9 mouse cellular contexts compared by ENCODE assay signal in genomic region chrX:43429982-43430531, GRCm38 (mm10). TPM values are rescaled to one million over a fixed set of nuclear protein-coding genes. Genes with fewer than 3 reads are reported as not detected.
DNase-seq lines count a peak whose midpoint lies in the region; ATAC-seq lines count a peak whose summit lies in the region.
"Had no signal": no experiment of that assay in that cellular context is flagged by ENCODE, and none has a peak within 500 bp of the region (broad histone marks: within the 10 kb centered on the region; RNA-seq: fewer than 3 reads in every experiment).

No protein-coding gene starts in this region.

- no peak overlapping the region for H3K9ac ChIP-seq in lung, embryonic 16.5 days (ENCODE audit: low read length)
- H3K9ac ChIP-seq in embryonic facial prominence, embryonic 14.5 days (ENCODE audit: low read depth, low read length): peak overlapping the region; percentile 3; the same call in 1 of the 2 replicates
- peak overlapping the region; percentile 30; the same call in 1 of the 2 replicates for H3K9ac ChIP-seq in intestine, embryonic 16.5 days (ENCODE audit: low read depth, low read length)
- peak overlapping the region; percentile 24; the same call in 1 of the 2 replicates for H3K9ac ChIP-seq in midbrain, embryonic 12.5 days (replicated peaks)

- no peaks in the 10 kb centered on the region for H3K4me1 ChIP-seq in lung, embryonic 16.5 days (replicated peaks; ENCODE audit: control insufficient read depth, insufficient read depth, low read length)
- H3K4me1 ChIP-seq in embryonic facial prominence, embryonic 14.5 days (ENCODE audit: control insufficient read depth, insufficient read depth, low read length): no peaks in the 10 kb centered on the region
- H3K4me1 ChIP-seq in intestine, embryonic 16.5 days (ENCODE audit: control insufficient read depth, insufficient read depth, low read length): no peaks in the 10 kb centered on the region
- no peaks in the 10 kb centered on the region for H3K4me1 ChIP-seq in midbrain, embryonic 12.5 days

- H3K27ac ChIP-seq in lung, embryonic 16.5 days (ENCODE audit: low read length): no peak overlapping the region
- H3K27ac ChIP-seq in embryonic facial prominence, embryonic 14.5 days (replicated peaks; ENCODE audit: low read depth, low read length): no peak overlapping the region
- no peak overlapping the region for H3K27ac ChIP-seq in intestine, embryonic 16.5 days (ENCODE audit: low read length)
- peak overlapping the region; percentile 20; the same call in 1 of the 2 replicates for H3K27ac ChIP-seq in midbrain, embryonic 12.5 days (replicated peaks)

- H3K36me3 ChIP-seq in lung, embryonic 16.5 days (ENCODE audit: control insufficient read depth, insufficient read depth, low read length): no peaks in the 10 kb centered on the region
- H3K36me3 ChIP-seq in embryonic facial prominence, embryonic 14.5 days (ENCODE audit: control insufficient read depth, insufficient read depth, low read length): no peaks in the 10 kb centered on the region
- H3K36me3 ChIP-seq in intestine, embryonic 16.5 days (ENCODE audit: control insufficient read depth, insufficient read depth, low read length): no peaks in the 10 kb centered on the region
- no peaks in the 10 kb centered on the region for H3K36me3 ChIP-seq in midbrain, embryonic 12.5 days

- WGBS in lung, embryonic 16.5 days: 15% methylated on average over 25 of the region's 25 CpGs
- 28% methylated on average over 24 of the region's 25 CpGs for WGBS in embryonic facial prominence, embryonic 14.5 days
- 15% methylated on average over 25 of the region's 25 CpGs for WGBS in intestine, embryonic 16.5 days
- WGBS in midbrain, embryonic 12.5 days: 18% methylated on average over 25 of the region's 25 CpGs

- no peak for ATAC-seq in lung, embryonic 16.5 days (ENCODE audit: low read depth)
- peak; percentile 38 for ATAC-seq in embryonic facial prominence, embryonic 14.5 days (ENCODE audit: low read depth)
- peak; percentile 57 for ATAC-seq in intestine, embryonic 16.5 days
- ATAC-seq in midbrain, embryonic 12.5 days (ENCODE audit: low FRiP score, low read depth): peak; percentile 54

- H3K4me3 ChIP-seq in lung, embryonic 16.5 days (ENCODE audit: low read length): peak overlapping the region; percentile 29
- H3K4me3 ChIP-seq in embryonic facial prominence, embryonic 14.5 days (ENCODE audit: low read depth, low read length): peak overlapping the region; percentile 36
- H3K4me3 ChIP-seq in intestine, embryonic 16.5 days (ENCODE audit: low read length): peak overlapping the region; percentile 45
- peak overlapping the region; percentile 43 for H3K4me3 ChIP-seq in midbrain, embryonic 12.5 days

- DNase-seq in lung, postnatal 36 days: no peak
- peak; percentile 17 for DNase-seq in embryonic facial prominence, embryonic 14.5 days (ENCODE audit: low spot score)
- DNase-seq in ovary, postnatal 36 days (ENCODE audit: low spot score): no peak
- DNase-seq in urinary bladder, postnatal 10 days (ENCODE audit: low spot score): no peak
- DNase-seq in natural killer cell, adult 2 months (ENCODE audit: low spot score in 2 of 2): no peak

- H3K4me2 ChIP-seq in lung, embryonic 16.5 days (ENCODE audit: low read depth, low read length): peak overlapping the region; percentile 53
- peak overlapping the region; percentile 65 for H3K4me2 ChIP-seq in embryonic facial prominence, embryonic 14.5 days (ENCODE audit: low read depth, low read length)
- peak overlapping the region; percentile 59 for H3K4me2 ChIP-seq in intestine, embryonic 16.5 days (ENCODE audit: low read depth, low read length)
- H3K4me2 ChIP-seq in midbrain, embryonic 12.5 days (replicated peaks): peak overlapping the region; percentile 65

- no peaks in the 10 kb centered on the region for H3K9me3 ChIP-seq in lung, embryonic 16.5 days (ENCODE audit: control insufficient read depth, low read length)
- H3K9me3 ChIP-seq in embryonic facial prominence, embryonic 14.5 days (ENCODE audit: control insufficient read depth, low read length): no peaks in the 10 kb centered on the region
- H3K9me3 ChIP-seq in intestine, embryonic 16.5 days (ENCODE audit: control insufficient read depth, low read length): no peaks in the 10 kb centered on the region
- H3K9me3 ChIP-seq in midbrain, embryonic 12.5 days: no peaks in the 10 kb centered on the region

- H3K27me3 ChIP-seq in lung, embryonic 16.5 days (ENCODE audit: control insufficient read depth, insufficient read depth, low read depth, low read length): peaks cover 8% of the 10 kb centered on the region
- peaks cover 22% of the 10 kb centered on the region; the same call in 1 of the 2 replicates for H3K27me3 ChIP-seq in embryonic facial prominence, embryonic 14.5 days (replicated peaks; ENCODE audit: control insufficient read depth, insufficient read depth, low read length)
- H3K27me3 ChIP-seq in intestine, embryonic 16.5 days (replicated peaks; ENCODE audit: control insufficient read depth, insufficient read depth, low read length): no peaks in the 10 kb centered on the region
- peaks cover 12% of the 10 kb centered on the region for H3K27me3 ChIP-seq in midbrain, embryonic 12.5 days

RNA-seq across cellular contexts. Expression of gene Tenm1, which starts 1.1 kb away (rescaled TPM):
- 0.18 and 0.24 TPM in 2 replicates for polyA plus RNA-seq in lung, embryonic 16.5 days (2015; fragmentation: Nextera tagmentation; extraction: Ambion mirVana)
- polyA plus RNA-seq in embryonic facial prominence, embryonic 14.5 days (2014; fragmentation: Nextera tagmentation; extraction: Ambion mirVana): 2.1 and 2.6 TPM in 2 replicates
- polyA plus RNA-seq in intestine, embryonic 16.5 days (2015; fragmentation: Nextera tagmentation; extraction: Ambion mirVana): 0.40 and 0.59 TPM in 2 replicates
- 6.4 and 7.4 TPM in 2 replicates for polyA plus RNA-seq in midbrain, embryonic 12.5 days (2016; fragmentation: Nextera tagmentation; extraction: Ambion mirVana)
- polyA plus RNA-seq: liver, adult 2 months had no signal
